Mouse (Mus musculus): ENCODE results near the gene Pqlc2. TPM values are rescaled to one million over a fixed set of nuclear protein-coding genes. Genes with fewer than 3 reads are reported as not detected.

Gene Pqlc2
- 13.9 and 14.2 TPM in 2 replicates for polyA plus RNA-seq (2015; fragmentation: Nextera tagmentation; extraction: Ambion mirVana)

- ATAC-seq (replicated peaks; ENCODE audit: low FRiP score) = peak; percentile 85
- peak within 1 kb of the TSS; percentile 94 for H3K4me3 ChIP-seq (replicated peaks)
- H3K9ac ChIP-seq = peak within 1 kb of the TSS; percentile 97
- peaks cover 20% of the 10 kb centered on the region for H3K36me3 ChIP-seq
- peaks cover 30% of the 10 kb centered on the region for H3K4me1 ChIP-seq
- WGBS = under 1% methylated on average over 63 of the region's 63 CpGs
- no peaks in the 10 kb centered on the region for H3K27me3 ChIP-seq
- no peaks in the 10 kb centered on the region for H3K9me3 ChIP-seq (replicated peaks)
- peak within 1 kb of the TSS; percentile 93 for H3K27ac ChIP-seq
- H3K4me2 ChIP-seq = peak within 1 kb of the TSS; percentile 95
Measured at GRCm38 (mm10) chr4:139310171-139310898, at the start of gene Pqlc2, which contains the start of gene Akr7a5. TSS of gene Pqlc2 (minus strand) at chr4:139310708. TSS of gene Akr7a5 (plus strand) at chr4:139310744.

GRCm38 (mm10) chr4:139357211-139357610 is 46.7 kb upstream of the Pqlc2 start:
- no peak for ATAC-seq (replicated peaks; ENCODE audit: low FRiP score)
- peaks cover 10% of the 10 kb centered on the region for H3K4me1 ChIP-seq
- WGBS = 88% methylated on average over 3 of the region's 3 CpGs
- no peak overlapping the region for H3K27ac ChIP-seq
- H3K9ac ChIP-seq = no peak overlapping the region
- peaks cover 80% of the 10 kb centered on the region for H3K36me3 ChIP-seq
- H3K4me2 ChIP-seq = no peak overlapping the region
- H3K9me3 ChIP-seq (replicated peaks) = no peaks in the 10 kb centered on the region
- no peaks in the 10 kb centered on the region for H3K27me3 ChIP-seq
- H3K4me3 ChIP-seq (replicated peaks) = no peak overlapping the region

- ATAC-seq (replicated peaks; ENCODE audit: low FRiP score) = 0 out of 2 replicates have a peak, but pooled peaks have one; percentile 15
- Histone ChIP-seq H3K9me3 (replicated peaks) (no peaks in the 10 kb centered on the region), H3K27me3 (no peaks in the 10 kb centered on the region), H3K4me1 (peaks cover 23% of the 10 kb centered on the region), H3K36me3 (peaks cover 58% of the 10 kb centered on the region), H3K4me3 (replicated peaks) (peak overlapping the region; percentile 80), H3K27ac (peak overlapping the region; percentile 98), H3K9ac (peak overlapping the region; percentile 71), H3K4me2 (peak overlapping the region; percentile 86)
- 0% methylated on average over 7 of the region's 7 CpGs for WGBS
Measured at GRCm38 (mm10) chr4:139352832-139353231, 42.3 kb upstream of the Pqlc2 start.

GRCm38 (mm10) chr4:139351931-139352711 is 41.6 kb upstream of the Pqlc2 start, which contains the start of the genes Mrto4, Emc1 and Ubr4:
TSS of gene Mrto4 (minus strand) at chr4:139352576.
TSS of gene Emc1 (plus strand) at chr4:139352587.
TSS of gene Ubr4 (plus strand) at chr4:139352609.
- Histone ChIP-seq H3K27me3 (no peaks in the 10 kb centered on the region), H3K4me2 (peak within 1 kb of the TSS; percentile 86), H3K9me3 (replicated peaks) (no peaks in the 10 kb centered on the region), H3K27ac (peak within 1 kb of the TSS; percentile 98), H3K36me3 (peaks cover 58% of the 10 kb centered on the region), H3K4me1 (peaks cover 23% of the 10 kb centered on the region), H3K9ac (peak within 1 kb of the TSS; percentile 71), H3K4me3 (replicated peaks) (peak within 1 kb of the TSS; percentile 80)
- peak; percentile 94 for ATAC-seq (replicated peaks; ENCODE audit: low FRiP score)
- under 1% methylated on average over 64 of the region's 64 CpGs for WGBS

GRCm38 (mm10) chr4:139345416-139346019 is 35.0 kb upstream of the Pqlc2 start:
- Histone ChIP-seq H3K4me2 (no peak overlapping the region), H3K9ac (no peak overlapping the region), H3K9me3 (replicated peaks) (no peaks in the 10 kb centered on the region), H3K36me3 (peaks cover 48% of the 10 kb centered on the region), H3K27ac (no peak overlapping the region), H3K4me1 (peaks cover 2% of the 10 kb centered on the region), H3K4me3 (replicated peaks) (no peak overlapping the region), H3K27me3 (no peaks in the 10 kb centered on the region)
- ATAC-seq (replicated peaks; ENCODE audit: low FRiP score) = no peak
- WGBS = 83% methylated on average over 23 of the region's 23 CpGs

GRCm38 (mm10) chr4:139343718-139344117 is 33.2 kb upstream of the Pqlc2 start:
- H3K27ac ChIP-seq = no peak overlapping the region
- no peak overlapping the region for H3K9ac ChIP-seq
- H3K4me1 ChIP-seq = no peaks in the 10 kb centered on the region
- H3K27me3 ChIP-seq = no peaks in the 10 kb centered on the region
- no peak for ATAC-seq (replicated peaks; ENCODE audit: low FRiP score)
- no peaks in the 10 kb centered on the region for H3K9me3 ChIP-seq (replicated peaks)
- peaks cover 35% of the 10 kb centered on the region for H3K36me3 ChIP-seq
- WGBS = 55% methylated on average over 5 of the region's 5 CpGs
- H3K4me2 ChIP-seq = no peak overlapping the region
- H3K4me3 ChIP-seq (replicated peaks) = no peak overlapping the region

GRCm38 (mm10) chr4:139341556-139342233 is 31.2 kb upstream of the Pqlc2 start:
- no peak for ATAC-seq (replicated peaks; ENCODE audit: low FRiP score)
- H3K9me3 ChIP-seq (replicated peaks) = no peaks in the 10 kb centered on the region
- H3K4me3 ChIP-seq (replicated peaks) = no peak overlapping the region
- H3K36me3 ChIP-seq = peaks cover 15% of the 10 kb centered on the region
- no peak overlapping the region for H3K4me2 ChIP-seq
- H3K27me3 ChIP-seq = peaks cover 9% of the 10 kb centered on the region
- H3K9ac ChIP-seq = no peak overlapping the region
- peaks cover 5% of the 10 kb centered on the region for H3K4me1 ChIP-seq
- H3K27ac ChIP-seq = no peak overlapping the region
- 73% methylated on average over 7 of the region's 7 CpGs for WGBS

GRCm38 (mm10) chr4:139340835-139341234 is 30.3 kb upstream of the Pqlc2 start:
- 79% methylated on average over 4 of the region's 4 CpGs for WGBS
- H3K4me3 ChIP-seq (replicated peaks) = no peak overlapping the region

GRCm38 (mm10) chr4:139338145-139338544 is 27.6 kb upstream of the Pqlc2 start:
- Histone ChIP-seq H3K9ac (no peak overlapping the region), H3K27ac (no peak overlapping the region), H3K4me2 (no peak overlapping the region), H3K27me3 (peaks cover 9% of the 10 kb centered on the region), H3K36me3 (no peaks in the 10 kb centered on the region), H3K4me1 (peaks cover 10% of the 10 kb centered on the region), H3K9me3 (replicated peaks) (no peaks in the 10 kb centered on the region), H3K4me3 (replicated peaks) (no peak overlapping the region)
- no peak for ATAC-seq (replicated peaks; ENCODE audit: low FRiP score)
- WGBS = 57% methylated on average over 33 of the region's 33 CpGs

More at GRCm38 (mm10) chr4:139340835-139341234, 30.3 kb upstream of the Pqlc2 start:
- no peak overlapping the region for H3K27ac ChIP-seq
- no peaks in the 10 kb centered on the region for H3K9me3 ChIP-seq (replicated peaks)
- no peak overlapping the region for H3K4me2 ChIP-seq
- H3K36me3 ChIP-seq = peaks cover 7% of the 10 kb centered on the region
- no peak for ATAC-seq (replicated peaks; ENCODE audit: low FRiP score)
- peaks cover 6% of the 10 kb centered on the region for H3K4me1 ChIP-seq
- no peak overlapping the region for H3K9ac ChIP-seq
- peaks cover 9% of the 10 kb centered on the region for H3K27me3 ChIP-seq

- H3K9ac ChIP-seq = 0 out of 2 replicates have a peak overlapping the region, but pooled peaks have one; percentile 18
- H3K27me3 ChIP-seq = peaks cover 9% of the 10 kb centered on the region
- H3K4me2 ChIP-seq = peak overlapping the region; percentile 59
- H3K27ac ChIP-seq = no peak overlapping the region
- H3K9me3 ChIP-seq (replicated peaks) = no peaks in the 10 kb centered on the region
- ATAC-seq (replicated peaks; ENCODE audit: low FRiP score) = peak; percentile 76
- peak overlapping the region; percentile 29 for H3K4me3 ChIP-seq (replicated peaks)
- H3K36me3 ChIP-seq = no peaks in the 10 kb centered on the region
- WGBS = 29% methylated on average over 24 of the region's 24 CpGs
- peaks cover 10% of the 10 kb centered on the region for H3K4me1 ChIP-seq
Measured at GRCm38 (mm10) chr4:139336822-139337483, 26.4 kb upstream of the Pqlc2 start.

GRCm38 (mm10) chr4:139335507-139335906 is 25.0 kb upstream of the Pqlc2 start:
- Histone ChIP-seq H3K27me3 (peaks cover 9% of the 10 kb centered on the region), H3K9ac (no peak overlapping the region), H3K4me1 (peaks cover 13% of the 10 kb centered on the region), H3K9me3 (replicated peaks) (no peaks in the 10 kb centered on the region), H3K4me2 (no peak overlapping the region), H3K4me3 (replicated peaks) (no peak overlapping the region), H3K36me3 (no peaks in the 10 kb centered on the region), H3K27ac (peak overlapping the region; percentile 45)
- 69% methylated on average over 7 of the region's 7 CpGs for WGBS
- peak; percentile 52 for ATAC-seq (replicated peaks; ENCODE audit: low FRiP score)
